Mouse (Mus musculus) ES-E14 (cell line): ENCODE data around the gene Pigh.

Experiments used
- CHD2 ChIP-seq: IDR thresholded peaks from 2 replicates; pipeline ENCODE4 v1.6.1; 2014; ENCODE audit warnings: mild to moderate bottlenecking, low read depth, low read length, inconsistent platforms
- HCFC1 ChIP-seq: IDR thresholded peaks from 2 replicates; pipeline ENCODE4 v1.6.1; 2012; ENCODE audit warnings: low read length, inconsistent platforms, borderline replicate concordance; ENCODE audit not compliant: insufficient read depth
- ZC3H11A ChIP-seq: IDR thresholded peaks from 2 replicates; pipeline ENCODE4 v1.6.1; 2012; ENCODE audit warnings: low read depth, mild to moderate bottlenecking, inconsistent platforms, low read length, borderline replicate concordance
- ZNF384 ChIP-seq: IDR thresholded peaks from 2 replicates; pipeline ENCODE4 v1.6.1; 2012; ENCODE audit warnings: low read depth, low read length, inconsistent platforms

GRCm38 (mm10) chr12:79040201-79040827 is 49.1 kb downstream of the Pigh start:
- TF ChIP-seq ZNF384 (no peak), HCFC1 (no peak), ZC3H11A (no peak), CHD2 (no peak)
